Mouse (Mus musculus) liver, embryonic 18 days (tissue): ENCODE measurements around the gene Ifit2. TPM values are rescaled to one million over a fixed set of nuclear protein-coding genes. Genes with fewer than 3 reads are reported as not detected.

ENCODE experiments used
- polyA plus RNA-seq: library from polyadenylated mRNA; depleted of rRNA; stranded (reverse); fragments of >200 nt; gene quantifications from 2 replicates; pipeline ENCODE4 v1.2.3, GENCODE M21; 2012; rRNA removed

Gene Ifit2
- 5.1 and 5.6 TPM in 2 replicates for polyA plus RNA-seq

DNA sequence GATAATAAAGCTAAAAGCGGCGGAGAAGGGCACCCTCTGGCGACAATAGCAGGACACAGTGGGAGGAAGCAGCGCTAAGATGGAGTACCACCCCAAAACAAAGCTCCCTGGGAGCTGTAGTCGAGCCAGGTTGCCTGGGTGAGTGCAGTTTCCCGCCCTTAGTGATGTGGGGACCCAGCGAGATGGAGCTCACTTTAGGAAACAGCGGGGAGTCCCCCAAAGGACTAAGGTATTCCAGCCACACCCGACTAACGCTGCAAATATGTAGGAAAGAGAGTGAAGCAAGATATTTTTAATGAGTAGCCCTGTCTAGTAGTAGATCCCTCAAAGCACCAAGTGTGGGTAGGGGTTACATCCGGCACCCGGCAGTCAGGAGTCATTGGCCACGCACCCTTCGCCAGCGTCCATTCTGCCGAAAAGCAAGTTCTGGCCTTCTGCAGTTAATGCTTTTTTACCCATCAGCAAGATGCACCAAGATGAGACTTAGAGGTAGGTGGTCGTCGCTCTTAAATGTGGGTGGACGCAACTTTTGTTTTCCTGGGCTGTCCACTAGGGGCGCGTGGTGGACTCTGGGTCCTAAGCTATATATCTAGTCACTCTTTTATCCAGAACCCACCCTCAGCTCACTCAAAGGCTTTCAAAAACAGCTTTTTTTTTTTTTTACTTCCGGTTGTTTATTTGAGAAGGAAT, at the start of gene Ifit2:
Gene Ifit2 (plus strand): TSS at position 161 of the 690 bp plus-strand sequence.

DNA sequence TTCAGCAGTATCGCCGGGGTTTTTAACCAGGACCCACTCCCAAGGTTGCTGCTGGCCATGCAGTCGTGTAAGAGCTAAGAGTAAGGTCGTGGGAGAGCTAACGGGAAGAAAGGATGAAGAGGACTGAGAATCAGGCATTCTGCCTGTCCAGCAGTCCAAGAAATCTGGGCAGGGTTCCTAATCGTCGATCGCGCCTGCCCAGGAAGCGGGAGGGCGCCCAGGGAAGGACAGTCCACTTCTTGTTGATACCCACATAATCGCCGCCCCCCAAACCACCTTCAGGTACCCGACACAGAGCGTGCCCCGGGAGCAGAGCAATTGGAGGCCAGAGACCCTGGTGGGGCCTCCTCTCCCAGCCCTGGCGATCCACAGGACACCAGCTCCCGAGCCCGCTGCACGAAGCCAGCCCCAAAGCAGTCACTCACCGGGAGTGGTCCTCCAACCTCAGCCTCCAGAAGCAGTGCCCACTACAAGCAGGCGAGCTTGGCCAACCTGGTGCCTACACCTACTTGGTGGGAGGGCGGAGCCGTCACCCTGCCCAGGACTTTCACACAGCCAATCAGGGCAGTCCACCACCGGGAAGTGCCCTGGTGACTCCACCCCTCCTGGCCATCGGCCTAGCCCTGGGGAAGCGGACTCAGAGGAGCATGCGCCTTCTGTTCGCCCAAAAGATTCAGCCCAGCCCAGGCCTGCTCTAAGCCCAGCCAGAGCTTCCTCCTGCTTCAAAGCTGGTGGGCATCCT, 23.4 kb upstream of the Ifit2 start, which contains the start of gene Lipa:
Gene Lipa (minus strand): TSS at position 534 of the 742 bp plus-strand sequence.

DNA sequence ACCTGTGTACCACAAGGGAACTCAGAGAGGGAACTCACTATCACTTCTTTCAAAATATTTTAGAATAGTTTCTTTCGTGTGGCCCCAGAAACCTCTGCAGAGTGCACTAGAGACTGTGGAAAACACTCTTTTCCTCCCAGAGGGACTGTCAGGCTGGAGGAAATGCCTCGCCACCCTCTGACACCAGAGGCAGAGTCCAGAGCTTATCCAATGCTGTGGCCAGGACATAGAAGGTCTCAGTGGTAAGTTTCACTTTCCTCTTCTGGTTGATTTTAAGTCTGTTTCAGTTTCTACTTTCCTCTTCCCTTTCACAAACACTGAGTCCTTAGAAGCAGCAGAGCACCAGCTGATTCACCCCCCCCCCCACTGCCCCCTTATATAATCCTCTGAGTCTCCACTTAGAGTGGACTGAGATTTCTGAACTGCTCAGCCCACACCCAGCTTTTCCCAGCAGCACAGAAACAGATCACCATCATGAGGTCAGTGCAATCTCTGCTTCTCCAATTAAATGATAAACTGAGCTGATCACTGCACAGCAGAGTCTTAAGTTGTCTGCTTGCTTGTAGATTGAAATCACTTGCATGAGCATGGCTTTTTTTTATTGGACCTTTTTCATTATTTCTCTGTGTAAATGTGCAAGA, 32.8 kb downstream of the Ifit2 start, which contains the start of gene Ifit3:
Gene Ifit3 (plus strand): TSS at position 406 of the 641 bp plus-strand sequence.

DNA sequence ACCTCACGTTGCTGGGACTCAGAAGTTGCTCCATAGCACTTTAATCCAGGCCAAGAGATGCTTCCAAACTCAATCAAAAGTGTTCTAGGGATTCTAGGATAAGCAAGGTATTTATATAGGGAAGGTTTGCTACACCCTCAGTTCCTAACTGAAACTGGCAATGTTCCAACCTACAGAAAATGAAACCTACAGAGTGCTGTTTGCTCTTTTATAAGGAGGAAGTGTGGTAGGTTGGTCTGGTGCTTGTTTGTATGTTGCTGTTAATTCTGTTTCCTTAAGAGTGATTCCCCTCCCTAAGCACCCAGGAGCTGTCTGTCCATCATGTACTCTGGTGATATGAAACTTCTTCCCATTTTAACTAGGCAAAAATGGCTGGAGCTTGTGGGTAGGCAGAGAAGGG, 51.4 kb downstream of the Ifit2 start, which contains the start of gene Ifit1bl1:
Gene Ifit1bl1 (minus strand): TSS at position 69 of the 400 bp plus-strand sequence.

DNA sequence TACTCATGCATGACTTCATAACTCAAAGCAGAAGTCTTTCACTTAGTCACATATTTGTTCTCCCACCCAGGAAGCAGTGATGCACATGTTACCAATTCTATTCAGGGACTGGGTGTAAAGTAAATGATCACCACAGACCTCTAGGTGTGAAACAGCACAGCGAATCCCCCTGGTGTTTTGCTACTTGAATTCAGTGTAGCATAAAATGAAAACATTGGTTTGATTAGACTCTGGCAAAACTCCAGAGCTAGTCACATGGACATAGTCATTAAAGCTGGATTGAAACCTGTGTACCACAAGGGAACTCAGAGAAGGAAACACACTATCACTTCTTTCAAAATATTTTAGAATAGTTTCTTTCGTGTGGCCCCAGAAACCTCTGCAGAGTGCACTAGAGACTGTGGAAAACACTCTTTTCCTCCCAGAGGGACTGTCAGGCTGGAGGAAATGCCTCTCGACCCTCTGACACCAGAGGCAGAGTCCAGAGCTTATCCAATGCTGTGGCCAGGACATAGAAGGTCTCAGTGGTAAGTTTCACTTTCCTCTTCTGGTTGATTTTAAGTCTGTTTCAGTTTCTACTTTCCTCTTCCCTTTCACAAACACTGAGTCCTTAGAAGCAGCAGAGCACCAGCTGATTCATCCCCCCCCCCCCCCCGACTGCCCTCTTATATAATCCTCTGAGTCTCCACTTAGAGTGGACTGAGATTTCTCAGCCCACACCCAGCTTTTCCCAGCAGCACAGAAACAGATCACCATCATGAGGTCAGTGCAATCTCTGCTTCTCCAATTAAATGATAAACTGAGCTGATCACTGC, 57.0 kb downstream of the Ifit2 start, which contains the start of gene Ifit3b:
Gene Ifit3b (plus strand): TSS at position 734 of the 815 bp plus-strand sequence.

Other genes with a start within 250 kb of the Ifit2 start
- gene Ch25h, start 75.5 kb upstream of the Ifit2 start, polyA plus RNA-seq = 0.14 and 0.22 TPM in 2 replicates
- 59.5 and 70.1 TPM in 2 replicates for gene Lipa, start 23.2 kb upstream of the Ifit2 start, polyA plus RNA-seq
- gene Ifit3, start 32.8 kb downstream of the Ifit2 start, polyA plus RNA-seq = 18.6 and 20.6 TPM in 2 replicates
- gene Ifit1bl1, start 51.3 kb downstream of the Ifit2 start, polyA plus RNA-seq = 0.27 and 0.56 TPM in 2 replicates
- 3.6 and 3.8 TPM in 2 replicates for gene Ifit3b, start 57.3 kb downstream of the Ifit2 start, polyA plus RNA-seq
- 0.19 and 0.30 TPM in 2 replicates for gene Ifit1bl2, start 90.0 kb downstream of the Ifit2 start, polyA plus RNA-seq
- gene Ifit1, start 90.2 kb downstream of the Ifit2 start, polyA plus RNA-seq = 6.2 and 11.2 TPM in 2 replicates
- 10.4 and 11.8 TPM in 2 replicates for gene Slc16a12, start 196.6 kb downstream of the Ifit2 start, polyA plus RNA-seq